Mouse (Mus musculus): ENCODE measurements at regions not wholly inside any gene's neighbourhood (a gene's known extent, or its start where the extent isn't known, plus 50 kb on each side); places are given as distances from the start of the nearest gene placed in this dataset.

- TF ChIP-seq CTCF (IDR thresholded peaks at IDR 0.05; ENCODE audit: extremely low read depth, insufficient read length, insufficient replicate concordance, low read depth, low read length) (no peak), POLR2A (IDR thresholded peaks at IDR 0.05; ENCODE audit: low read depth, low read length) (no peak)
Measured at GRCm38 (mm10) chr4:32164736-32165241, 73.8 kb upstream of the Bach2 start.

Measured in small intestine, adult 2 months (tissue).